Mouse (Mus musculus): ENCODE results near the gene Ube2q2. TPM values are rescaled to one million over a fixed set of nuclear protein-coding genes. Genes with fewer than 3 reads are reported as not detected.

The Ube2q2 gene
- polyA plus RNA-seq, 1 experiment, result 5.3 TPM

DNA sequence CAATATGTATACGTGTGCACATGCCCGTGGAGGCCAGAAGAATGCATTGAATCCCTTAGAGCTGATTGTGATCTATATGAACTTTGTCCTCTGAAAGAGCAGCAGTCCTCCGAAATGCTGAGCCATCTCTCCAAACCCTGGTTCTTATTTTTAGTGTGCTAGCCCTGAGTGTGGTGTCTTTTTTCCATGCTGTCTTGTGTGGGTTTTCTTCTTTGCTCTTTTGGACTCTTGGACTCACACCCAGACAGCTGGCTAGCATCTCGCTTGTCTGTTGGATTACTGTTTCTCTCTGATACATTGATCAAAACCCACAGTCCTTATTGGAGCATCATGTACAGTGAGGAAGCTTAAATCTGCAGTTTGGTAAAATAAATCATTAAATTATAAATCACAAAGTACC, 63.0 kb downstream of the Ube2q2 start:
- Histone ChIP-seq H3K4me3 (ENCODE audit: low read depth, low read length) (no peak overlapping the region), H3K27ac (ENCODE audit: insufficient read depth, low read depth, low read length) (no peak overlapping the region), H3K27me3 (ENCODE audit: control insufficient read depth, insufficient read depth, low read length) (no peaks in the 10 kb centered on the region), H3K4me1 (ENCODE audit: control insufficient read depth, insufficient read depth, insufficient read length, low read length) (peaks cover 15% of the 10 kb centered on the region; the same call in 1 of the 2 replicates), H3K36me3 (ENCODE audit: control insufficient read depth, insufficient read depth, low read length) (peaks cover 25% of the 10 kb centered on the region)
- WGBS, result 31% methylated on average over 4 of the region's 4 CpGs
- TF ChIP-seq CTCF (IDR thresholded peaks at IDR 0.05; ENCODE audit: extremely low read depth, insufficient read length, insufficient replicate concordance, low read depth, low read length), result no peak
- no peak for TF ChIP-seq POLR2A (IDR thresholded peaks at IDR 0.05; ENCODE audit: low read depth, low read length)

DNA sequence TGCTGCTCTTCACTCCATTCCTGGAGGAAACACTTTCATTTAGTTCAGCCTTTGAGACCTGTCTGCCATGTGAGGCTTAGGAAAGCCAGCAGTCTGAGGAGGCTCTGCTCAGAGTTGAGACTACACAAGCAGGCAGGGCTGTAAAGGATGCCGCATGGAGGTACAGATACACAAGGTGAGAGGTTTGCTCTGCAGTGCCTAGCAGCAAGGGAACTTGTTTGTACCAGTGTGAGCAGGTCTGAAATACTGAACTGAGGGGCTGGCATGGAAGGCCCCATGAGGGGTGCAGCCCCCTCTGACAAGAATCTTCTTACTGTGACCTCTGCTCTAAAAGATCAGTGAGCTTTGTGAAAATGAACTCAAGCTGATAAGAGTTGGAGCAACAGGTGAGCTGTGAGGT, 64.7 kb downstream of the Ube2q2 start:
- peaks cover 11% of the 10 kb centered on the region; the same call in 1 of the 2 replicates for H3K4me1 ChIP-seq (ENCODE audit: control insufficient read depth, insufficient read depth, insufficient read length, low read length)
- H3K27ac ChIP-seq (ENCODE audit: insufficient read depth, low read depth, low read length), result no peak overlapping the region
- H3K4me3 ChIP-seq (ENCODE audit: low read depth, low read length), result no peak overlapping the region
- WGBS, result 74% methylated on average over 1 of the region's 1 CpGs
- no peak for TF ChIP-seq CTCF (IDR thresholded peaks at IDR 0.05; ENCODE audit: extremely low read depth, insufficient read length, insufficient replicate concordance, low read depth, low read length)
- no peak for TF ChIP-seq POLR2A (IDR thresholded peaks at IDR 0.05; ENCODE audit: low read depth, low read length)
- peaks cover 39% of the 10 kb centered on the region for H3K36me3 ChIP-seq (ENCODE audit: control insufficient read depth, insufficient read depth, low read length)
- H3K27me3 ChIP-seq (ENCODE audit: control insufficient read depth, insufficient read depth, low read length), result no peaks in the 10 kb centered on the region

DNA sequence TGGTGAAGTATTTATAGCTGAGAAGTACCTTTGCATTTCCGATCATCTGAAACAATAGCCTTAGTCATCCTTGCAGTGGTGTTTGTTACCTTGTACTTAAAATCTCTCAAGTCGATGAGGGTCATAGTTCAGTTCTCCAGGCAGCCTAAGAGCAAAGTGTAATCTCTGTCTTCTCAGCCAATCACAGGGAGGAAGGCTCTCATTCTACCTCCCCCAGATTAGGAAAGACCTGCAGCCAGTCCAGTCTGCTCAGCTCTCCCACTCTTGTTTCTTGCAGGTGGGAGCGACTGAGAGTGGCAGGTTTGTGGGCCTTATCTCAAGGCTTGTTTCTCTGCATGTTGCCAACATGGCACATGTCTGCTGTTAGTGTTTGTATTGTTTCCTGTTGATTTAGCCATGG, 66.4 kb downstream of the Ube2q2 start:
- WGBS, result 30% methylated on average over 3 of the region's 3 CpGs
- peak overlapping the region; percentile 64 for H3K27ac ChIP-seq (ENCODE audit: insufficient read depth, low read depth, low read length)
- peaks cover 51% of the 10 kb centered on the region for H3K36me3 ChIP-seq (ENCODE audit: control insufficient read depth, insufficient read depth, low read length)
- H3K4me1 ChIP-seq (ENCODE audit: control insufficient read depth, insufficient read depth, insufficient read length, low read length), result peaks cover 11% of the 10 kb centered on the region; the same call in 1 of the 2 replicates
- H3K27me3 ChIP-seq (ENCODE audit: control insufficient read depth, insufficient read depth, low read length), result no peaks in the 10 kb centered on the region
- TF ChIP-seq POLR2A (IDR thresholded peaks at IDR 0.05; ENCODE audit: low read depth, low read length) (no peak), CTCF (IDR thresholded peaks at IDR 0.05; ENCODE audit: extremely low read depth, insufficient read length, insufficient replicate concordance, low read depth, low read length) (no peak)
- no peak overlapping the region for H3K4me3 ChIP-seq (ENCODE audit: low read depth, low read length)

DNA sequence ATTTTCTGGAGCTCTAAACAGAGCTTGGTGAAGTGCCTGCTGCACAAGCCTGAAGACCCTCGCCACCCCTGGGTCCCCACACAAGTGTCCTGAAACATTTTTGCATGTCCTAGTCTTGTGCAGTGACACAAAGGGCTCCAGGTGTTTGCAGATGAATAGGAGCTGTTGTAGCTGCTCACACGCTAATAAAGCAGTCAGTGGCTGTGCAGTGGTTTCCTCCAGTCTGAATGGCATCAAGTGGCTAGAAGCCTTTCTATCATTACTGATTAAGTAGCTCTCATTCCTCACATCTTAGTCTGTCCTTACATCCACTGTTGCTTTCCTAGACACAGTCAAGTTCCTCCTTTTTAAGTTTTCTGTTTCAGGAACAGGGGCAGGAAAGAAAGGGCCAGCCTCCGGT, 67.0 kb downstream of the Ube2q2 start:
- peaks cover 11% of the 10 kb centered on the region; the same call in 1 of the 2 replicates for H3K4me1 ChIP-seq (ENCODE audit: control insufficient read depth, insufficient read depth, insufficient read length, low read length)
- H3K27ac ChIP-seq (ENCODE audit: insufficient read depth, low read depth, low read length), result no peak overlapping the region
- no peak overlapping the region for H3K4me3 ChIP-seq (ENCODE audit: low read depth, low read length)
- H3K27me3 ChIP-seq (ENCODE audit: control insufficient read depth, insufficient read depth, low read length), result no peaks in the 10 kb centered on the region
- TF ChIP-seq CTCF (IDR thresholded peaks at IDR 0.05; ENCODE audit: extremely low read depth, insufficient read length, insufficient replicate concordance, low read depth, low read length) (no peak), POLR2A (IDR thresholded peaks at IDR 0.05; ENCODE audit: low read depth, low read length) (no peak)
- 80% methylated on average over 3 of the region's 3 CpGs for WGBS
- peaks cover 57% of the 10 kb centered on the region for H3K36me3 ChIP-seq (ENCODE audit: control insufficient read depth, insufficient read depth, low read length)

DNA sequence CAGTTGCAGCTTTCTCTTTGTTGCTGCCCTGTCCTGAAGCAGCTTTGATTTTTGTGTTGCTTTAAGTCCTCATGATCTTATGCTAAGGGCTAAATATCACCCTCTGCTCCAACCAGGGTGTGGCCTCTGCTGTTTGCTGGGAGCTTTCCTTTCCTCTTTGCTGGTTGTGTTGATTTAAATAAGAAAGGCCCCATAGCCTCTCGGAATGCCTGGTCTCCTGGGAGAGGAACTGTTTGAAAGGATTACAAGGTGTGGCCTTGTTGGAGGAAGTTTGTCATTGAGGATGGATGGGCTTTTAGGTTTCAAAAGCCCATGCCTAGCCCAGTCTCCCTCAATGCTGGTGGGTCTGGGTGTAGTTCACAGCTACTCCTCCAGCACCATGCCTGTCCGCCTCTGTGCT, 67.4 kb downstream of the Ube2q2 start:
- Histone ChIP-seq H3K27me3 (ENCODE audit: control insufficient read depth, insufficient read depth, low read length) (no peaks in the 10 kb centered on the region), H3K36me3 (ENCODE audit: control insufficient read depth, insufficient read depth, low read length) (peaks cover 61% of the 10 kb centered on the region), H3K4me1 (ENCODE audit: control insufficient read depth, insufficient read depth, insufficient read length, low read length) (peaks cover 11% of the 10 kb centered on the region; the same call in 1 of the 2 replicates), H3K27ac (ENCODE audit: insufficient read depth, low read depth, low read length) (no peak overlapping the region), H3K4me3 (ENCODE audit: low read depth, low read length) (no peak overlapping the region)
- WGBS, result 62% methylated on average over 2 of the region's 2 CpGs
- TF ChIP-seq POLR2A (IDR thresholded peaks at IDR 0.05; ENCODE audit: low read depth, low read length) (no peak), CTCF (IDR thresholded peaks at IDR 0.05; ENCODE audit: extremely low read depth, insufficient read length, insufficient replicate concordance, low read depth, low read length) (no peak)

DNA sequence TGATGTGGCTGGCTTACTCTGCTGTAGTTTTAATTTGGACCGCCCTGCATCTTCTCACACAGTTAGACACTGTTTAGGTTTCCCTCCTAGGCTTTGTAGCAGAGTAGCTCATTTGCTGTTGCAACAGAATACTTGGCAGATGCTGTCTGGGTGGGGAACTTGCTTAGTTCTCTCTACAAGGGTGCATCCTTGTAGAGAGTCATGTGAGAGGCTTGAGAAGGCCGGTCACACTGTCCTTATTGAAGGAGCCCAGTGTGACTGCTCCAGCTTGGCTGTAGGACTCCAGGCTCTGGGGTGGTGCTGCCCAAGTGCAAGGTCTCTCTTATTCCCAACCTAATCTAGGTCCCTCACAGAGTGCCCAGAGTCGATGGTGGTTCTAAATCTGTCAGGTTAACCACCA, 68.7 kb downstream of the Ube2q2 start:
- TF ChIP-seq CTCF (IDR thresholded peaks at IDR 0.05; ENCODE audit: extremely low read depth, insufficient read length, insufficient replicate concordance, low read depth, low read length) (no peak), POLR2A (IDR thresholded peaks at IDR 0.05; ENCODE audit: low read depth, low read length) (no peak)
- 87% methylated on average over 3 of the region's 3 CpGs for WGBS
- H3K36me3 ChIP-seq (ENCODE audit: control insufficient read depth, insufficient read depth, low read length), result peaks cover 69% of the 10 kb centered on the region
- H3K27ac ChIP-seq (ENCODE audit: insufficient read depth, low read depth, low read length), result no peak overlapping the region
- H3K4me1 ChIP-seq (ENCODE audit: control insufficient read depth, insufficient read depth, insufficient read length, low read length), result peaks cover 5% of the 10 kb centered on the region; the same call in 1 of the 2 replicates
- no peaks in the 10 kb centered on the region for H3K27me3 ChIP-seq (ENCODE audit: control insufficient read depth, insufficient read depth, low read length)
- no peak overlapping the region for H3K4me3 ChIP-seq (ENCODE audit: low read depth, low read length)

DNA sequence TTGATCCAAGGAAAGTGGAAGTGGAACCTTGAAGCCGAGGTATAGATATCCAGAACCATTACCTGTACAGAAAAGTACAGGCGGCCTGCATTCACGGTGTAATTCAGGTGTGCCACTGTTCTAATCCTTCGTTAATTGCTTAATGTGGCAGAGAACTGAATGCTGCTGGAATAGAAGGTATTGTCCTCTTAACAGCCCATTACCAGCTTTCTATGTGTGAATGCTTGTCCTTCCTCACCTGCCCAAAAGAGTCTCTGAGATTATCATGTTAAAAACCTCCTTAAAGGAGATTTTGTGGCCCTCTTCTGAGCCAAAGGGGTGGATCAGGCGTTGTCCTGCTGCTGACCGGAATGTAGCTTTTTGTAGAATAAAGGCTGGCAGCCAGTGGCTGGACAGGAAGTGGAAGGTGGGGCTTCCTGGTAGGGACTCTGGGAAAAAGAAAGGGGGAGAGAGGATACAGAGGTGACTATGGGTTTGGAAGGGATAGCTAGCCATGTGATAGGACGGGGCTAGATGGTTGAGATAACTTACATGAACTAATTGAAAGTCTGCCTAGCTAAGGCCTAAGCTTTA, 76.6 kb downstream of the Ube2q2 start:
- 85% methylated on average over 7 of the region's 7 CpGs for WGBS
- Histone ChIP-seq H3K36me3 (ENCODE audit: control insufficient read depth, insufficient read depth, low read length) (peaks cover 35% of the 10 kb centered on the region), H3K27ac (ENCODE audit: insufficient read depth, low read depth, low read length) (no peak overlapping the region), H3K27me3 (ENCODE audit: control insufficient read depth, insufficient read depth, low read length) (no peaks in the 10 kb centered on the region), H3K4me3 (ENCODE audit: low read depth, low read length) (no peak overlapping the region), H3K4me1 (ENCODE audit: control insufficient read depth, insufficient read depth, insufficient read length, low read length) (peaks cover 4% of the 10 kb centered on the region; the same call in 1 of the 2 replicates)
- TF ChIP-seq POLR2A (IDR thresholded peaks at IDR 0.05; ENCODE audit: low read depth, low read length) (no peak), CTCF (IDR thresholded peaks at IDR 0.05; ENCODE audit: extremely low read depth, insufficient read length, insufficient replicate concordance, low read depth, low read length) (no peak)
